Mouse (Mus musculus) heart, adult 18-20 months (tissue): Measurements from ENCODE around the gene Clk4. TPM values are rescaled to one million over a fixed set of nuclear protein-coding genes. Genes with fewer than 3 reads are reported as not detected.

Source experiments
- DNase-seq, 2 experiments: peaks; one replicate each; pipeline ENCODE4 v3.0.0; 2021 to 2022; ENCODE audit warnings: mixed read lengths in 1 of 2
- long read RNA-seq, 2 experiments: library from polyadenylated mRNA; stranded (forward); transcript quantifications; one replicate each; pipeline ENCODE4 v2.0.0; 2021
- total RNA-seq, 2 experiments: library from RNA; stranded (reverse); gene quantifications; 2 replicates each; pipeline ENCODE4 v1.2.3; 2021

The Clk4 gene
- 10 to 100 TPM; 26.9 to 37.2 TPM for total RNA-seq
- long read RNA-seq, experiment 1, transcript Clk4-201 (13 exons, 1,949 nt), result major isoform, 14 of 23 reads
- long read RNA-seq, experiment 1, partial matches to known transcripts, result 2 of 23 reads
- long read RNA-seq, experiment 1, other reads (novel, unspliced or antisense), result 5 of 23 reads
- long read RNA-seq, experiment 2, partial matches to known transcripts, result 2 of 9 reads
- long read RNA-seq, experiment 2, other reads (novel, unspliced or antisense), result 6 of 9 reads

DNA sequence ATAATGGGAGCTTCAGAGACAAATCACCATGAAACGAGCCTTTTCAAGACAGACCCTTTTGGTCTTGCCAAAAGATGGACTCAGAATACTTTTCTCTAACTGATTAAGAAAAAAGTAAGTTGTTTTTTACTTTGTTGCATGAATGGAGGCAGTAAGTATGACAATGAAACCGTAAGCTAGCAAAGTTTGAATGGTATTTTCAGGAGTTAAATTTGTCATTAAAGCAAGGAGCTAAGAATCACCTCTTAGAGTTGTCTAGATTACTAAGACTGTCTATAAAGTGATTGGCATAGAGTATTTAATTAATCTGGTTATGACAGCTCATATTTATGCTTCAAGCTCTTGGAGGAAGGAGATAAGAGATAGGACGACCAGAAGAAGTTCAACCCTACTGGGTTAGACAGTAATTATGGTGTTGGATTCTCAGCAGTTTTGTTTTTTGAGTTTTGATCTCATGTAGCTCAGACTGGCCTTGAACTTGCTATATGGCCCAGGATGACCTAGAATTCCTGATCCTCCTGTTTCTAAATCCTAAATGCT lies at the start of gene Clk4:
TSS of gene Clk4 (plus strand) at position 51 of the 540 bp plus-strand sequence.
- DNase-seq, result no peak

DNA sequence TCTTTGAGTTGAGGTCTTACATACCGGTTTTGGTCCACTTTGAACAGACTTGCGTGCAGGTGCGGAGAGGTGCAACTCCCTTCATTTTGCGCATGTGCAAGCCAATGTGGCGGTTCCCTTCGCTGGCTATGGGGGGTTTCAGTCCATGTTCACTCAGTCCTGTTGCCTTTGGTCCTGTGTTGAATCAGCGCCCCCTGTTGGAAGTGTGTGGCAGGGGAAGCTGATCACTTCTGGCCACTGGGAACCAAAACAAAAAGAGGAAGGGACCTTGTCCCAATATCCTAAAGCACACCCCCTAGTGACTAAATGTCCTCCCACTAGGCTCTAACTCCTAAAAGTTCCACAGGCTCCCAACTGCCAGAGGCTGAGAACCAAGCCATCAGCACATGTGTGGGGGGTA lies 47.5 kb upstream of the Clk4 start:
- no peak for DNase-seq

DNA sequence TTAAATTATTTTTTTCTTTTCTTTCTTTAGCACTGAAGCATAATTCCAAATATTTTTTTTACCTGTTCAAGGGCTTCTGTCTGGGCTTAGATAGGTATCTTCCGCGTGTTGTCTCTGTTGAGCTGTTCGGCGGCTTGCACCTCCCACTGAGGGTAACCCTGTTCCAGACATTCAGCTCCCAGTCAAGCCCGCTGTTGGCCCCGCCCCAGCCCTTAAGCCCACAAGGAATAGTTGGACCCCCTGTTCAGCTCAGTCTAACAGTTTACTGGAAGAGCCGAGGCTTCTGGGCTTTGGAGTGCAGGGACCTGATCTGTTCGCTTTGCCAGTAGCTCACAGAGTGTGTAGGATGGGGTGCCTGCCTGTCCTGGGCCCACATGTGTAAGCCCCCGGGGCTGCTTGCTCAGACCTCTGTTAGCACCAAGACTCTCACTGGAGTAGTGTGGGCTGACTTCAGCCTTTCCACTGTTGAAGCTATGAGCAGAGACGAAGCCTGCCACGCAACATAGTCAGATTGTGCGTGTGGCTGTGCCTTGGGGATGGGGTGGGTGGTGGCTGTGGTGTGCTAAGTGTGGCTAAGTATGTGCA lies 42.0 kb upstream of the Clk4 start:
- DNase-seq, result no peak

DNA sequence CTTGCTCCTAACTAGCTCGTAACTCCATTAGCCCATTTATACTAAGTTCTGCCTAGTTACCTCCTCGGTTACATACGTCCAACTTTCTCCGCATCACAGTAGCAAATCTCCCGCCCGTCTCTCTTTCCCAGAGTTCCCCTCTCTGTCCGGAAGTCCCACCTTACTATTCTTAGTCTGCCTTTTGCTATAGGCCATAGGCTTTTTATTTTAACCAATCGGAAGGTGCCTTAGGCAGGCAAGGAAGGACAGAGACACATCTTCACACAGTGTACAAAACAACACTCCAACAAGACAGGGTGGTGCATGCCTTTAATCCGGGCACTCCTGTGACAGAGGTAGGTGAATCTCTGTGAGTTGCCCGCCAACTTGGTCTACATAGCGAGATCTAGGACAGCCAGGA lies 41.2 kb upstream of the Clk4 start, which contains the start of gene Gm12569:
TSS of gene Gm12569 (plus strand) at position 166 of the 400 bp plus-strand sequence.
- no peak for DNase-seq

DNA sequence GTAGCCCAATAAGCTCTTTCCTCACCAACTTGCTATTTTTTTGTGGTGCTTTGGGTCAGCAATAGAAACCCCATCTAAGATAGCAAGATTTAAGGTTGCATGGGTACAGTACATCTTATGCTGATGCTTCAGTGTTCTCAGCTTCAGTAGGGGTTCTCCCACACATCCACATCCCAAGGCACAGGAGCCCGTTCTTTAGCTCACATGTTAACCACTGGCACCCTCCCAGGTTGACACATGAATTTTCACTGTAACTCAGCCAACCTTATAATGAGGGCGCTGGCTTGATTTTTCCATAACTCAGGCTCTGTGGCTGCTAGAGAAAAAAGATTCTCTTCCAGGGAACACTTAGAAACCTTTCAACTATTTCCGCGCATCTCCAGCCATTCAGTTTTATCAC lies 34.4 kb upstream of the Clk4 start:
- no peak for DNase-seq

DNA sequence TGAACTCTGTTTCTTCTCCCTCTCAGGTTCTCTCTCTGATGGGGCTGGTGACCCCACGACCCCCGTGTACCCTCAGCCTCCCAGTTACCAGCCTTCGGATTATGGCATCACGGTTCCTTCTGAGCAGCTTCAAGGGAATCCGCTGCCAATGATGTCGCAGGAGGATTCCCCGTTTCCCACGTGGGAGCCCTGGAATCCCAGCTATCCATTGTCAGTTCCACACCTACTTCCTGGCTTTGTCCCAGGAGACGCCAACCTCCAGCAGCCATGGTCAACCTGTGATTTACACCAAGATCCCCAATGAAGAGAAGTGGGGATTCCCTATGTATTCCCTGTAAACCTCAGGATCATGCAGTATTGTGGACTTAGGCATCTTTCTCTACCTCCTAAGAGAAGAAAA lies 26.9 kb upstream of the Clk4 start:
- DNase-seq, result no peak

DNA sequence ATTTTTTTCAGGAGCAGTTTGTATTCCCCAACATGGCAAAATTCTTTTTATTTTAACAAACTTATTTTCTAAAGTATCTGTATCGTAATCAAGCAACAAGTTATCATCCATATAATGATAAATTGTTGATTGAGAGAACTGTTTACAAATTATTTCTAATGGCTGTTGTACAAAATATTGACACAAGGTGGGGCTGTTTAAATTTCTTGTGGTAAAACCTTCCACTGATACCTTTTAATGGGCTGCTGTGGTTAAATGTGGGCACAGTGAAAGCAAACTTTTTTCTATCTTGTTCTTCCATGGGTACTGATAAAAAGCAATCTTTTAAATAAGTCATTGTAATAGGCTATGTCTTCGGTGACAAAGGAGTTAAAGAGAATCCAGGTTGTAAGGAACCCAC lies 18.6 kb upstream of the Clk4 start:
- no peak for DNase-seq

DNA sequence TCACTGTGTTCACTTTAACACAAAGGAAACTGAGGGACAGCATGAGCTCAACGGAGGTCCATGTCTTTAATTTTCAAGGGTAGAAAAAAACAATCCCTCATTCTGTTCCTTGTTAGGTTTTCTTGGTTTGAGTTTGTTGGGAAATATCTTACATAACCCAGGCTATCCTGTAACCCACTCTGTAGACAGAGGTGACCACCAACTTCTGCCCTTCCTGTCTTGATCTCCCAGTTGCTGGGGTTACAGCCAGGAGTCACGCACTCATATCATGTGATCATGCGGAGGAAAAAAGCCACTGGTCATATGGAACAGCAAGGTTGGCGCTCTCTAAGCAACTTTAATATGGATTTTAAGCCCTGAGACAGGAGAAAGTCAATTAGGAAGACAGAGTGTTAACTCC lies 4.5 kb upstream of the Clk4 start:
- DNase-seq, result no peak

DNA sequence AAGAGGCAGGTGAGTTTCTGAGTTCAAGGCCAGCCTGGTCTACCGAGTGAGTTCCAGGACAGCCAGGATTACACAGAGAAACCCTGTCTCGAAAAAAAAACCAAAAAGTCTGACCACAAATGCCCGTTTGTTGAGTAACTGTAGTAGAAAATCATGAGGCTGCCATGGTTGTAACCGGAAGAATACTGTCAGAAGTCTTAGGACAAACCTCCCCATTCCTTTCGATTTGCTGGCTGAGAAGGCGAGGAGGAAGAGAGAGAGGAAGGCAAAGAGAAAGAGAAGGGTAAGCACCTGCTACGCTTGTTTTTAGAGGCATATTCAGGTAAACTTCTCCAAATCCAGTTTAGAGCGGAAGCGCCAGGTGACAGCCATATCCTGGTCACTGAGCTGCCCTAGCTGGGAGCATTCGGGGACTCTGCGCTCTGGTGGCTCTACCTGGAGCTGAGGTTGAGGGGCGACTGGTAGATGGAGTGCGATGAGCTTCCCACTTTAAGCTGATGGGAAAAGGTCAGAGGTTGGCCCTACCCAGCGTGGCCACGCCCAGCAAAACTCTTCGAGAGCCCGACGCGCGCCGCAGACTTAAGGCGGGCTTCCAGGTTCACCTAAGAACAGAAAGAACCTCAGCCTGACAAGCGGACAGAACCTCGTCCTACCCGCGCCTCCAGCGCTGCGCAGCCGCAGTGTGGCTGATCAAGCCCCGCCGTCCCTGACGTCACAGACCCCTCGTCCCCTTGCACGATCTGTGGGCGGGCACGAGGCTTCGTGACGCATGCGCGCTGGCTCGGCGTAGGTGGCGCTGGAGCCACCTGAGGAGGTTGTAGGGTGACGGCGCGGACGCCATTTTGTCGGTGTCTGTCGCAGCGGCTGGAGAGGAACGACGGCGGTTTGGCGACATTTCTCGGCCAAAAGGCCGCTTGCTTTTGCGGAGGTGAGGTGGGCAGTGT lies 1.1 kb downstream of the Clk4 start, which contains the start of gene BC049762:
TSS of gene BC049762 (minus strand) at position 705 of the 944 bp plus-strand sequence.
- peak; percentile 99 for DNase-seq

DNA sequence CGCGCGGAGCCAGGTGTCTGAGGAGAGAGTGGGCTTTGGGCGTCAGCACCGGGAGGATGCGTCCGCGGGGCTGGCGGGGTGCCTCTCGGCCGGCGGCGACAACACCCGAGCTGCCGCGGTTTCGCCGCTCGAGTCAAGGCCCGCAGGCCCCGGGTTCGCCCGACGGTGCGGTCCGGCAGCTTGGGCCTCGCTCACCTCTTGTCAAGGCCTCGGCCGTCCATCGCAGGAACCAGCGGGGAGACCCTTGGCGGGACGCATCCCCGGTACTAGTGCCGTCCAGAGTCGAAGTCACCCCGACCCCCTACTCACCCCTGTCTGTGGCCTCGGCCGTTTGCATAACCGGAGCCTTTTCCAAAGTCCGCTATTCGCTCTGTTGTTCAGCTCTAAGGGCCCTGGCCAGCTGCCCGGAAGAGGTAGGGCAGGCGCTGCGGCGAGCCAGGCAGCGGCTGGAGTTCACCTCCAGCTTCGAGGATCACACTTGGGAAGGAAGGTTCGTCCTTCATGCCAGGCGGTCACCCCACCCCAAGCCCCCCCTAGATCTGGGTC lies 1.8 kb downstream of the Clk4 start:
- peak; percentile 62 to 84 for DNase-seq

DNA sequence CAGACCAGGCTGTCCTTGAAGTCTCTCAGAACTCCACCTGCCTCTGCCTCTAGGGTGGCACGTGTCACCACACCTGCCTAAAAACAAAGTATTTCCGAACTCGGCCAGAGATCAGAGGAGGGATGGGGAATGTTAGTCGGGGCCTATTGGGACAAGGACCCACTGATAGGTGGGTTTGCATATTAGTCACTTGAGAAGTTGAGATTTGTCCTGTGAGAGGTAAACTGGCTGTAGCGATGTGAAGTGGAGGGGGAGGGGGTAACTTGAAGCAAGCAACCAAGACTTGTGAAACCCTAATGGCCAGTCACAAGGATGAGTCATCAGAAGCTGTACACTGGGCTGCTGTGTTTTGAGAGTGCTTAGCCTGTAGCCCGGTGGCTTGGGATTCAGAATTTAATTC lies 2.8 kb downstream of the Clk4 start:
- DNase-seq, result peak; percentile 51 to 52

DNA sequence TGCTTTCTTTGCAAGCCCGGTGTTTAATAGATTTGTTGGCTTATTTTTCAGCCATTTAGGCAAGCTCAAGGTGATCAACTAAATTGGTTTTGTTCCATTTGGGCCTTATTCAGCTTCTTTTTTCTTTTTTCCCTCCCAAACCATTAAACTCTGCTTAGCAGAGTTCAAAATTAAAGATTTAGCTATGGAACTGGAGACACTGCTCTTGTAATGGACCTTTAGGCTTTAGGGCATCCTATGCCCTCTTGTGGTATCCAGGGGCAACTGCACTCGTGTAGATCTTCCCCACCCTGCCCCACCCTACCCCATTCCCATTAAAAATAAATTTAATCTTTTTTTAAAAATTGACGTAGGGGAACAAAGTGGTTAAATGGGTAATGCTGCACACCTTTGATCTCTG lies 3.8 kb downstream of the Clk4 start:
- DNase-seq, result peak; percentile 25 to 43

DNA sequence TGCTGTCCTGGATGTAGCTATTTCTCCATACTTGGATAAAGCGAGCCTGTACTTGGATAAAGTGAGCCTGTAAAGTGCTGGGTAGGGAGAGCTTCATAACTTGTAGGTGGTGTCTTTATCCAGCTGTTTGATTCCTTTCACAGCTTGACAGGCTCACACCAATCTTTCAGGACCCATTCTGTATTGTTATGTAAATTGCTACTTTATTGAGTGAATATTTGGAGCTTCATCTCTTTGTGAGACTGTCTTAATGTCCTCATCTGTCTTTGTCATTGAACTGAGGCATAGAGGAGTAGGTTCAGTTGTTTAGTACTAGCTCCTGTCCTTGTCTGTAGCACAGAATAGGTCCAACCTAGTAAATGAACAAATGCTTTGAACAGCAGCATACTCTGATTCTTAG lies 12.9 kb downstream of the Clk4 start:
- no peak for DNase-seq

DNA sequence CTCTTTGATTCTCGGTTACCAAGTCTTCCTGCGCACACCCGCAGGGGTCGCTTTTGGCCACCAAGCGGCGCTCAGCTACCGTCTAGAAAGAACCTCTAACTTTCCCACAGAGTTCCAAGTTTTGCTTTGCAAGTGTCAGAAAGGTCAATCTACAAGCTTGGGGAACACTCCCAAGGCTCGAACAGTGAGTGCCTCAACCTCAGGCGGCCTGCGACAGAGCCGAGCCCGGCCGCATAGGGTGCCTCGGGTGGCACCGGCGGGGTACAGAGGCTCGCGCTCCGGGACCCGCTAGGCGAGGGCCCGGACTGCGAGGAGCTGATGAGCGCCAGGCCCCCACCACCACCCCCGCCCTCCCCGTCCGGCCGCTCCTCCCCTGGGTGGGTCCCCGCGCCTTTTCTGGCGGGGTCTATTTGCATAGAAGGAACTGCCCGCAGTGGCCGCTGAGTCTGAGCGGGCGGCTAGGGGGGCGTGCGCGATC lies 28.1 kb downstream of the Clk4 start, which contains the start of gene Col23a1:
TSS of gene Col23a1 (plus strand) at position 357 of the 478 bp plus-strand sequence.
- DNase-seq, result peak; percentile 79 to 87

DNA sequence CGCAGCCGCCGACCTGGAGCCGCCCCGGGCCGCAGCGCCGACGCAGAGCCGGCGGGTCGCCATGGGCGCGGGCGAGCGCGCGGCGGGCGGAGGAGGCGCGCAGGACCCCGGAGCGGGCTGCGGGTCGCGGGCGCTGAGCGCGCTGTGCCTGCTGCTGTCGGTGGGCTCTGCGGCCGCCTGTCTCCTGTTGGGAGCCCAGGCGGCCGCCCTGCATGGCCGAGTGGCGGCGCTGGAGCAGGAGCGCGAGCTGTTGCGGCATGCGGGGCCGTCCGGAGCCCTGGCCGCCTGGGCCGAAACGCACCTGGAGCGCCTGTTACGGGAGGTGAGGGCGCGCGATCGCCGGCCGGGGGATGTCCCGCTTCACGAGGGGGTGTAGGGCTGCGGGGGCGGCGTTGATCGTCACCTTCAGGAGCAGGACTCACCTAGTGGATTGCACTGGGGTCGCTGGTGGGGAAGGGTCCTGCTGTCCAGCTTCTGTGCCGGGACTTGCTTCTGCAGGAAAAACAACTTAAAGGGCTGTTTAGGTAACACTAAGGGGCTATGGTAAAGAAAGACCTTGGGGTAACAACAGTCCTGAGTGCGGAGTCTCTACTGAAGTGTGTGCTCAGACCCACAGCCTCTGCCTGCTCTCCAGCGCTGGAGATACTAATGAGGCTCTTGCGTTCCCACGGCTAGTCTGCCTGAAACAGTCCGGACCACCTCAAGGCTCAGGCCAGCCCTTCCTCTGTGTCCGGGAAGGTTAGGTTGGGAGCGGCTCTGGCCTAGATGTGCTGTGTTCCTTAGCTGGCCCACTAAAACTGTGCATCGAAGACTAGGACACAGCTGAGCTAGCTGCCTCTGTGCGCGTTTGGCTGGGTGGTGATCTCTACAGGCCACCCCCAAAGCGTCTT lies 28.8 kb downstream of the Clk4 start:
- DNase-seq, result peak; percentile 28 to 36

DNA sequence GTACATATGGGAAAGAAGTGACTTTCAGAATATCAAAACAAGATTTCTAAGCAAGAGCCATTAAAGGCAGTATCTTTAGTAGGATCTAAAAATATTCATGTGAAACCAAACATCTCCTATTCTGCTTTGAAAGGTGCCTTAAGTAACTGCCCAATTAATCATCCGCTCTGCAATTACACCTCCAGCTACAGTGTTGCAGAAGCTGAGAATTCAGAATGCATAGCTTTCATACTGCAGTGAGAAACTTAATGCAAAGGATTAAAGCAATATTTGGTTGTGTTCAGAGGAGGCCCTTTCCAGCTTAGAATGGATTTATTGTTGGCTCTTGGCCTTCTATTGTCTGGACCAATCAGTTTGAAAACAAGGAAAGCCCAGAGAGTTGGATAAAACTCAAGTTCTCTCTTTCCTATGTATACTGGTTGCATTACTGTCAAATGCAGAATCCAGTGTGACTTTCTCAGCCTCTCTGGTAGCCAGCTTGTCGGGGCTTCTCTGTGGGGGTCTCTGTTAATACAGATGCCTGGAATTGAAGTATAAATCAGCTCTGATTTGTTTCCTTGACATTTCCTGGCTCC lies 32.5 kb downstream of the Clk4 start:
- no peak for DNase-seq

DNA sequence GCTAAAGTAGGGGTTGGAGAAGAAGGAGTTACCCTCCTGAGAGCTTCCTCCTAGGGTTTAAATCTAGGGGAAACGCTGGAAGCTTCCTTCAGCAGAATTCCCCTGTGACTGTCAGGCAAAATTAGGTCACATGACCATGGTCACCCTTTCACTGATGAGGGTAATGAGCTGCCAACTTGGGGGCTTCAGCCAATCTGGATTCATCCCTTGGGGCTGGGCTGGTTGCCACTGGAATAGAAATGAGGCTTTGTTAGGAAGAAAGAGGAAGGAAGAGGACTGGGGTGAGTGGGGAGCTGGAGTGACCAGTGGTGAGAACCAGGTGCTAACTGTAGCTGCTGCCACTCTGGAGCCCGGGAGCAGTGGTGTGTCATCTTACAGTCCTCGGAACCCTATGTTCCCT lies 34.2 kb downstream of the Clk4 start:
- DNase-seq, result no peak

DNA sequence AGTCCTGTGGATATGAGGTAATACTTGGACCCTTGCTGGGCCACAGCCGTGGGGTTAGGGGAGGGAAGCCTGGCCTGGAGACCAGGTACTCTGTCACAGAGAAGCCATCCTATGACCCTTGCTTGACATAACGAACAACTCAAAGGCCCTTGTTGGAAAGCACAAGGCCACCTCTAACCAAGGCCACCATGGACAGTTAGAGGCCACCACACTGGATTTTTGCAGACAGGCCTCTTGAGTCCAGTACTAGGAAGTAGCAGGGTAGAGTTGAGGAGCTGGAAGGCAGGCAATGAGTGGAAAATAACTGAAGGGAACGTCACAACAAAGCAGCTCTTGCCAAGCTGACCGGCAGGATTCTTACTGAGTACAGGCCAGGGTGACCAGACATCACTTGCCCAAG lies 37.2 kb downstream of the Clk4 start:
- no peak for DNase-seq

DNA sequence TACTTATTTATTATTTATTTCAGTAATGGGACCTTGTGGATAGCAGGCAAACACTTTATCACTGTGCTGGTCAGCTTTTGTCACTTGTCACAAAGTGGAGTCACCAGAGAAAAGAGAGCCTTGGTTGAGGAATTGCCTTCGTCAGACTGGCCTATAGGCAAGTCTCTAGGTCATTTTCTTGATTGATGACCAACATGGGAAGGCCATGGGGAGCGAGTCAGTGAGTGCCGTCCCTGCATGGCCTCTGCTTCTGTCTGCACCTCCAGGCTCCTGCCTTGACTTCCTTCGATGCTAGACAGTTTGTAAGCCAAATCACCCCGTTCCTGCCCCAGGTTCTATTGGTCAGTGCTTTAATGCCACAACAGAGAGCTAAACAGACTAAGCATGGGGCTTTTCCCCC lies 40.9 kb downstream of the Clk4 start:
- no peak for DNase-seq

DNA sequence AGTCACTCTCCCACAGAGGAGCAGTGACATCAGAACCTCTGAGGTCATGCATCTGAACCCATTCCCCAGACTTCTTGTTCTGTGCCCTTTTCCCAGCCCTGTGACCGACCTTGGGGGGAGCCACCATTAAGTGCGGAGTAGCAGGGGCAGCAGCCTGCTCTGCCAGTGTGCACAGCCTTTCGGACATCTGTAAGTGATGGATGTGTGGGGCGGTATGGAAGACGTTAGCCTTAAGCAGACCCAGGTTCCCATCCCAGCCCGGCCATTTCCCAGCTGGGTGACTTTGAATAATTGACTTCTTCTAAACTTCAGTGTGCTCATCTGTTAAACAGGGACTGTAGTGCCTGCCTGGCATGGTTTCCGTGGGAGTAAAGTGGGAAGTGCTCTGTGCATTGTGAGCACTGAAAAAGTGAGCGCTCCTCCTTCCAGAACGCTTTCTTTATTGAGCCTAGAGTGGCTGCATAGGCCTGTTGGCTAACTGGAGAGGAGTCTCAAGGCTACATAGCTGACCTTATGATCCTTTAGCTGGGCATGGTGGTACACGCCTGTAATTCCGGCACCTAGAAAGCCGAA lies 42.5 kb downstream of the Clk4 start:
- DNase-seq, result no peak
